Mouse (Mus musculus): ENCODE measurements around the gene Rbfox1. TPM values are rescaled to one million over a fixed set of nuclear protein-coding genes. Genes with fewer than 3 reads are reported as not detected.

The Rbfox1 gene
- total and polyA plus RNA-seq, 3 experiments, result 31.6 to 58.1 (median 52.9) TPM

DNA sequence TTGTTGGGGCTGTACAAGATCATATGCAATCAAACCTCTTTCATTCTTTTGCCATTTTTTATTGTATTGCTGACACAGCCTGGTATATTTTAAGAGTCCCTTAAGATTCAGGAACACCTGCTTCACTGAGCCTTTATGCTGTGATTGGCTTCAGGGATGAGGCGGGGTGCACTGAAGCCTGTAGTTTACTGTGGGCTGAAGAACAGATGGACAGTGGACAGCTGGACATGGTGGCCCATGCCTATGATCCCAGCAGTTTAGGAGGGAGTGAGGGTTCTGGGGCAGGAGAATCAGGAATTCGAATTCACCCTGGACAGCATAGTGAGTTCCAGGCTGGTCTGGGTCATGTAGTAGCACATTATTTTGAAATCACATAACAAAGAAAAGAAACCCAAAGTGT is 1198.8 kb downstream of the Rbfox1 start:
- intact Hi-C loops (cut with DNase I), result no loop called here
- Histone ChIP-seq H3K79me2 (replicated peaks; ENCODE audit: control insufficient read depth, insufficient read depth, low read length) (no peaks in the 10 kb centered on the region), H3K4me3 (no peak overlapping the region), H3K27me3 (ENCODE audit: control insufficient read depth, insufficient read depth, low read length) (no peaks in the 10 kb centered on the region), H3K36me3 (ENCODE audit: control insufficient read depth, insufficient read depth, low read length) (peaks cover 2% of the 10 kb centered on the region; the same call in 1 of the 2 replicates), H3K27ac (no peak overlapping the region), H3K4me1 (ENCODE audit: control insufficient read depth, insufficient read depth, low read length) (peaks cover 5% of the 10 kb centered on the region), H3K9ac (ENCODE audit: low read depth, low read length) (no peak overlapping the region)
- 83% methylated on average over 2 of the region's 2 CpGs for WGBS
- no peak for DNase-seq
- TF ChIP-seq CTCF (IDR thresholded peaks at IDR 0.05) (no peak), EP300 (IDR thresholded peaks at IDR 0.05; ENCODE audit: insufficient read depth, low read depth, low read length) (no peak), POLR2A (IDR thresholded peaks at IDR 0.05; ENCODE audit: insufficient read depth, low read depth, low read length) (no peak)

DNA sequence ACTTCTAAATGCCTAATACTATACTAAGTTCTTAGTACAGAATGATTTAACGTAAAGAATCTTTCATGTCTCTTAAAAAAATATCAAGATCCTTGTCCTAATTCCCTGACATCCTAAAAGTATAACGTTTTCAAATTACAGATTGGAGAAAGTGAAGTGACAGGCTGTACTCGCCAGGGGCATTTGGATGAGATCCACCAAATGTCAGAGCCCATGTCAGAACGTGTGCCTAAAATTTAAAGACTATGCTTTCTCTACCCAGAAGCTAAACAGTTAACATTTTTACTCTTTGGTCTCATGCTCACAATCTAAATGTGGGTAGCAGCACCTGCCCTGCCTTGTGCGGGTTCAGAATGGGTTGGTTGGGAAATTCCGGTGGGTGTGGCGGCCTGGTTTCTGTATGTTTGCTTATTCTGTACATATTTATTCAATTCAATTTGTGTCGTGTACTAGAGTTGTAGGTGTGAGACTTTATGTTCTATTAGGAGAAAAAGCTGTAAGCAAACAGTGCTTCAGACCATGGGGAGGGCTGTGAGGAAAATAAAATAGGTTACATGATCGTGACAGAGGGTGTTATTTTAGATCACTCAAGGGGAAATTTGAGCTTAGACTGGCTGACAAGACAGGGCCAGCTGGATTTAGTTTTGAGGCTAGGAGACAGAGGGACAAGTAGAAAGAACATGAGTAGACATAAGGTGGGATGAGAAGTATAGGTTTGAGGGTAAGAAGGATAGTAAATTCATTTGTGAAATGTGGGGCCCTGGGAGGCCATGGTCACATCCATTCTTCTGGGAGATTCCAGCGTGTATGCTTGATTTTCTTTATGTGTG is 1203.7 kb downstream of the Rbfox1 start:
- no peaks in the 10 kb centered on the region for H3K27me3 ChIP-seq (ENCODE audit: control insufficient read depth, insufficient read depth, low read length)
- TF ChIP-seq CTCF (IDR thresholded peaks at IDR 0.05) (0 out of 2 replicates have a peak, but pooled peaks have one; percentile 3), EP300 (IDR thresholded peaks at IDR 0.05; ENCODE audit: insufficient read depth, low read depth, low read length) (no peak), POLR2A (IDR thresholded peaks at IDR 0.05; ENCODE audit: insufficient read depth, low read depth, low read length) (no peak)
- no peak for DNase-seq

DNA sequence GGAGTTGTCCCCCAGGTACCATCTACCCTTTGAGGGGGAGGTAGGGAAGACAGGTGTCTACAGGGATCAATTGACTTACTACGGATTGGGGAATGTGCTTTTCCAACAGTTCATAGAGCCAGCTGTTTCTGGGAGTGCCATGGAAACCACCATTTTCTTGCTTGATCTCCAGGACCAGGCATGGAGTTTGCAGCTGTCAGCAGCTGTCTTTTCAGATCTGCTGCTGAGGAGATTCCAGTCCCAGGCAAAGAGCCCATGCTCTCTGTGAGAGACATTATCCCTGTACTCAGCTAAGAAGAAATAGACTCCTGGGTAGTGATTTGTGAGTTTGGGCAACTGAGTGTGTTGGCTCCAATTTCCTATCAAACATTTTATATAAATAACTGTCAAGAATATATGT is 1204.3 kb downstream of the Rbfox1 start:
- no peak for DNase-seq
- no peaks in the 10 kb centered on the region for H3K27me3 ChIP-seq (ENCODE audit: control insufficient read depth, insufficient read depth, low read length)
- WGBS, result 67% methylated on average over 1 of the region's 1 CpGs
- no peak overlapping the region for H3K9ac ChIP-seq (ENCODE audit: low read depth, low read length)
- H3K4me1 ChIP-seq (ENCODE audit: control insufficient read depth, insufficient read depth, low read length), result peaks cover 5% of the 10 kb centered on the region; the same call in 1 of the 2 replicates
- no peak overlapping the region for H3K4me3 ChIP-seq
- TF ChIP-seq POLR2A (IDR thresholded peaks at IDR 0.05; ENCODE audit: insufficient read depth, low read depth, low read length), result no peak
- peaks cover 10% of the 10 kb centered on the region; the same call in 1 of the 2 replicates for H3K36me3 ChIP-seq (ENCODE audit: control insufficient read depth, insufficient read depth, low read length)
- intact Hi-C loops (cut with DNase I), result no loop called here
- no peaks in the 10 kb centered on the region for H3K79me2 ChIP-seq (replicated peaks; ENCODE audit: control insufficient read depth, insufficient read depth, low read length)
- peak overlapping the region; percentile 77 for H3K27ac ChIP-seq

More for the DNA sequence above, 1203.7 kb downstream of the Rbfox1 start:
- intact Hi-C loops (cut with DNase I), result no loop called here
- no peak overlapping the region for H3K9ac ChIP-seq (ENCODE audit: low read depth, low read length)
- H3K27ac ChIP-seq, result peak overlapping the region; percentile 77
- H3K79me2 ChIP-seq (replicated peaks; ENCODE audit: control insufficient read depth, insufficient read depth, low read length), result no peaks in the 10 kb centered on the region
- 61% methylated on average over 10 of the region's 10 CpGs for WGBS
- peaks cover 5% of the 10 kb centered on the region; the same call in 1 of the 2 replicates for H3K4me1 ChIP-seq (ENCODE audit: control insufficient read depth, insufficient read depth, low read length)
- H3K4me3 ChIP-seq, result no peak overlapping the region
- H3K36me3 ChIP-seq (ENCODE audit: control insufficient read depth, insufficient read depth, low read length), result peaks cover 10% of the 10 kb centered on the region; the same call in 1 of the 2 replicates

DNA sequence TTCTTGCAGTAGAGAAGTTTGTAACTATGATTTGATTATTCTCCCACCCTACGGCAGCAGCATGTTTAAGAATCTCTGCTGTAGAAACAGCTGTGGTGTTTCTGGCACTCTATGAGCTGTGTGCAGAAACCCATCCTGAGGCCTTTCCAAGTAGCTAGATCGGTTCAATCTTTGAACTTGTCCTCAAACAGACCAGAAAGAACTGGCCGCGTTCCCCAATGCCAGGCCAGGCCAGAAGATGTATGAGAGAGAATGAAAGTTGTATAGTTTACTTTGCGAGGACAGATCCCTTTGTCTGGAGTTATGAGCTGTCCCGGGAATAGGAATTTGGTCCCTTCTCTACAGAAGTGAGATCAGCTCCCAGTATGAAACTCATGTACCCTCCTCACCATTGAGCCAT is 1205.0 kb downstream of the Rbfox1 start:
- H3K36me3 ChIP-seq (ENCODE audit: control insufficient read depth, insufficient read depth, low read length), result peaks cover 16% of the 10 kb centered on the region
- no peak overlapping the region for H3K4me3 ChIP-seq
- no peaks in the 10 kb centered on the region for H3K27me3 ChIP-seq (ENCODE audit: control insufficient read depth, insufficient read depth, low read length)
- intact Hi-C loops (cut with DNase I), result no loop called here
- H3K9ac ChIP-seq (ENCODE audit: low read depth, low read length), result no peak overlapping the region
- H3K27ac ChIP-seq, result peak overlapping the region; percentile 26; the same call in 1 of the 2 replicates
- TF ChIP-seq CTCF (IDR thresholded peaks at IDR 0.05) (no peak), POLR2A (IDR thresholded peaks at IDR 0.05; ENCODE audit: insufficient read depth, low read depth, low read length) (no peak), EP300 (IDR thresholded peaks at IDR 0.05; ENCODE audit: insufficient read depth, low read depth, low read length) (no peak)
- no peaks in the 10 kb centered on the region for H3K79me2 ChIP-seq (replicated peaks; ENCODE audit: control insufficient read depth, insufficient read depth, low read length)
- peaks cover 7% of the 10 kb centered on the region; the same call in 1 of the 2 replicates for H3K4me1 ChIP-seq (ENCODE audit: control insufficient read depth, insufficient read depth, low read length)
- DNase-seq, result no peak
- 64% methylated on average over 6 of the region's 6 CpGs for WGBS

DNA sequence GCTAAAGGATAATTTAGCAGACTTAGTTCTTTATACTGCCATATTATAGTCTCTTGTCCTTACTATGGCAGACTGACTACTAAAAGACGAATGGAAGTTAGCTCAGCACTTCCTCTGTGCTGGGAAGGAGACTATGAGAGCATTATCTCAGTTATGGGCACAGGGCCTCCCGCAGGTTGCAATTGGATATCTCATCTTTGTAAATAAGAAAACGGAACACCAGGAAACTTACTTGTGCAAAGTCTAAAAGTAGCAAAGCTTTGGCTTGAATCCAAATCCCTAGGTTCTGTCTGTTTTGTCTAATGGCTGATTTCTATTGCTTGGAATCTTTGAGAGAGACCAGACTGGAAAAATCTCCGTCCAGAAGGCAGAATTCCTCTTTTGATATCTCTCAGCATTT is 1207.7 kb downstream of the Rbfox1 start:
- WGBS, result 28% methylated on average over 4 of the region's 4 CpGs

DNA sequence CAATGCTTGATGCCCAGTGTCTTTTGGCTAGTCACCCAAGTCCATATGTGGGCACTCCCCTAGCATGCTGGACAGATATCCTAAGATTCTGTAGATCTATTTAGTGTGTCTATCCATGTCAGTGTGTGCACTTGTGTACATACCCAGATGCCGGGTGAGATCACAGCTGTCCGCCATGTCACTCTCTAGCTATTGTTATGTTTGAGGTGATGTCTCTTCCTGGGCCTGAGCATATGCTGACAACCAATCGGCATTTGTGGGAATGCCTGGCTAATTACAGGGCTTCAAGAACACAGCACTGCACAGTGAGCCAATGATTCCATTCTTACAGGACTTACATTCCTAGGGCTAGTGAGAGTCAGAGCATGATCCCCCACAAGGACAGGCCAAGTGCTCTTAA is 1208.5 kb downstream of the Rbfox1 start:
- no peak for TF ChIP-seq CTCF (IDR thresholded peaks at IDR 0.05)
- TF ChIP-seq EP300 (IDR thresholded peaks at IDR 0.05; ENCODE audit: insufficient read depth, low read depth, low read length), result no peak
- no peak for TF ChIP-seq POLR2A (IDR thresholded peaks at IDR 0.05; ENCODE audit: insufficient read depth, low read depth, low read length)
- H3K4me1 ChIP-seq (ENCODE audit: control insufficient read depth, insufficient read depth, low read length), result peaks cover 8% of the 10 kb centered on the region; the same call in 1 of the 2 replicates
- peak overlapping the region; percentile 24 for H3K27ac ChIP-seq
- intact Hi-C loops (cut with DNase I), result no loop called here
- 77% methylated on average over 3 of the region's 3 CpGs for WGBS
- no peak overlapping the region for H3K9ac ChIP-seq (ENCODE audit: low read depth, low read length)
- no peak overlapping the region for H3K4me3 ChIP-seq
- no peaks in the 10 kb centered on the region; the same call in 1 of the 2 replicates for H3K79me2 ChIP-seq (replicated peaks; ENCODE audit: control insufficient read depth, insufficient read depth, low read length)
- H3K36me3 ChIP-seq (ENCODE audit: control insufficient read depth, insufficient read depth, low read length), result peaks cover 17% of the 10 kb centered on the region
- no peak for DNase-seq
- no peaks in the 10 kb centered on the region for H3K27me3 ChIP-seq (ENCODE audit: control insufficient read depth, insufficient read depth, low read length)

More for the DNA sequence above, 1207.7 kb downstream of the Rbfox1 start:
- H3K36me3 ChIP-seq (ENCODE audit: control insufficient read depth, insufficient read depth, low read length), result peaks cover 19% of the 10 kb centered on the region
- TF ChIP-seq POLR2A (IDR thresholded peaks at IDR 0.05; ENCODE audit: insufficient read depth, low read depth, low read length), result no peak
- no peak for TF ChIP-seq EP300 (IDR thresholded peaks at IDR 0.05; ENCODE audit: insufficient read depth, low read depth, low read length)
- no peak for TF ChIP-seq CTCF (IDR thresholded peaks at IDR 0.05)
- H3K4me3 ChIP-seq, result no peak overlapping the region
- no peak for DNase-seq
- H3K4me1 ChIP-seq (ENCODE audit: control insufficient read depth, insufficient read depth, low read length), result peaks cover 7% of the 10 kb centered on the region; the same call in 1 of the 2 replicates
- H3K27ac ChIP-seq, result peak overlapping the region; percentile 24; the same call in 1 of the 2 replicates
- no peaks in the 10 kb centered on the region for H3K27me3 ChIP-seq (ENCODE audit: control insufficient read depth, insufficient read depth, low read length)
- no peaks in the 10 kb centered on the region; the same call in 1 of the 2 replicates for H3K79me2 ChIP-seq (replicated peaks; ENCODE audit: control insufficient read depth, insufficient read depth, low read length)
- no peak overlapping the region for H3K9ac ChIP-seq (ENCODE audit: low read depth, low read length)
- intact Hi-C loops (cut with DNase I), result no loop called here
